Mouse (Mus musculus) bone marrow macrophage, adult 2 months (primary cell): ENCODE measurements around the gene Qser1. TPM values are rescaled to one million over a fixed set of nuclear protein-coding genes. Genes with fewer than 3 reads are reported as not detected.

ENCODE experiments used
- H3K27ac ChIP-seq: 2 replicates; pipeline ENCODE4 v1.5.1; 2012; ENCODE audit warnings: low read depth, low read length; ENCODE audit not compliant: insufficient read depth
- H3K4me1 ChIP-seq: 2 replicates; pipeline ENCODE4 v1.6.1; 2012; ENCODE audit warnings: low read length; ENCODE audit not compliant: control insufficient read depth, insufficient read depth
- H3K4me3 ChIP-seq: 2 replicates; pipeline ENCODE4 v1.5.1; 2012; ENCODE audit warnings: mild to moderate bottlenecking, low read length, moderate library complexity; ENCODE audit not compliant: insufficient read depth
- CTCF ChIP-seq: IDR thresholded peaks from 2 replicates; pipeline ENCODE4 v1.5.1; 2012; ENCODE audit warnings: low read depth, mild to moderate bottlenecking, low read length, moderate library complexity
- POLR2A ChIP-seq: IDR thresholded peaks from 2 replicates; pipeline ENCODE4 v1.6.1; 2012; ENCODE audit warnings: mild to moderate bottlenecking, low read depth, low read length, borderline replicate concordance
- polyA plus RNA-seq: library from polyadenylated mRNA; stranded (reverse); fragments of >200 nt; gene quantifications from 2 replicates; pipeline ENCODE4 v1.2.4, GENCODE M21; 2012; ENCODE audit not compliant: missing spikeins, insufficient read depth, insufficient read length

The Qser1 gene
- polyA plus RNA-seq, 1 experiment = 11.3 TPM

DNA sequence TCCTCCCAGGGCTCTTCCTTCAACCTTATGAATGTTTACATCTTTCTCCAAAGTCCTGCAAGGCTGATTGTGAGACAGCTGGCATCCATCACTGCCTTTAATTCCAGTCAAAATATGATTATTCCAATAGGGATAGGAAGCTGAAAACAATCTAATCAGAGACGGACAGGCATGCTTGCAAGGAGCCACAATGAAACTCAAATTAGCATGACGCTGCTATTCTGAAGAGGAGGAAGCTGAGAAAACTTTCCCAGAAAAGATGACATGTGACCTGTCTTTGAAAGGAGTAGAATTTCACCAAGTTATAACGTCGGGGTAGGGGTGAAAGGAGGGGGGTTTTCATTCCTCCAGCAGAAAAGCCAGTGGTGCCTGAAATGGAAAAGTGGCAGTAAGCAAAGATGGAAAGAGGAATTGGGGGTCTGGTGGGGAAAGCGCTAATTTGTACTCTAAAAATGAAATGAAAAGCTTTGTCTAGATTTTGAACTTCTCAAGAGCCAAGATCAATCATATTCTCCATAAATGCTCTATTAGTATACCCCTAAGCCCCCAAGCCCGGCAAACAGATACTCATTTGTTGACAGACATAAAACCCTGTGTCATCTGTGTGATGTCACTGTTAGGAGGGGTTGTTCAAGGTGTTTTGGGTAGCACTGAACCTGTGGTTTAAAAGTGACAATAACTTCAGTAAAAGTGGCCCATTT lies 105.7 kb downstream of the Qser1 start:
- H3K4me1 ChIP-seq = peaks cover 18% of the 10 kb centered on the region

DNA sequence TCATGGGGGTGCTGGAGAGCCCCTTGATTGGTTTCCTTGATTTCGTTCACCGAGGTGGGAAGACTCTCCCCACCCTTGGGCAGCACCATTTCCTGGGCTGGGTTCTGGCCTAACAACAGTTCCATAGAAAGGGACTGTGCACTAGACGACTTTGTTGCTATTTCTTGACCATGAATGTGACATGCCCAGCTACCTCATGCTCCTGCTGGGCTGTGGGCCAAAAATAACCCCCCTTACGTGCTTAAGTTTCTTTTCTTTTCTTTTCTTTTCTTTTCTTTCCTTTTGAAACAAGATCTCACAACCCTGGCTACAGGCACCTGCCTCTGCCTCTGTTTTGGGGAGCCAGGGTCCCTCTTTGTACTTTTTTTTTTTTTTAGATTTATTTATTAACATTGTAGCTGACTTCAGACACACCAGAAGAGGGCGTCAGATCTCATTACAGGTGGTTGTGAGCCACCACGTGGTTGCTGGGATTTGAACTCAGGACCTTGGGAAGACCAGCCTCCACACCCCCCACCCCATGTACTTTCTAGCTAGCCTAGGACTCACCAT lies 106.7 kb downstream of the Qser1 start:
- TF ChIP-seq POLR2A (no peak), CTCF (no peak)
- Histone ChIP-seq H3K4me1 (peaks cover 18% of the 10 kb centered on the region), H3K4me3 (no peak overlapping the region), H3K27ac (no peak overlapping the region; the same call in 1 of the 2 replicates)

More for the DNA sequence above, 105.7 kb downstream of the Qser1 start:
- H3K4me3 ChIP-seq = peak overlapping the region; percentile 80
- H3K27ac ChIP-seq = peak overlapping the region; percentile 33
- TF ChIP-seq CTCF (no peak), POLR2A (no peak)

Other genes with a start within 250 kb of the Qser1 start
- 20.0 and 24.0 TPM in 2 replicates for gene Cstf3, start 226.2 kb downstream of the Qser1 start, polyA plus RNA-seq
- 21.9 and 22.0 TPM in 2 replicates for gene Tcp11l1, start 104.6 kb downstream of the Qser1 start, polyA plus RNA-seq
- not detected in 2 replicates for gene Pin1rt1, start 100.4 kb downstream of the Qser1 start, polyA plus RNA-seq
- 13.1 and 14.4 TPM in 2 replicates for gene Depdc7, start 73.9 kb downstream of the Qser1 start, polyA plus RNA-seq
- gene Prrg4, start 33.1 kb upstream of the Qser1 start, polyA plus RNA-seq = 0.47 and 0.84 TPM in 2 replicates
- gene Ccdc73, start 51.0 kb upstream of the Qser1 start, polyA plus RNA-seq = 6.3 and 16.9 TPM in 2 replicates
- gene Eif3m, start 200.3 kb upstream of the Qser1 start, polyA plus RNA-seq = 158 and 169 TPM in 2 replicates